ENCODE assay signal across 8 mouse cellular contexts in the genomic region with DNA sequence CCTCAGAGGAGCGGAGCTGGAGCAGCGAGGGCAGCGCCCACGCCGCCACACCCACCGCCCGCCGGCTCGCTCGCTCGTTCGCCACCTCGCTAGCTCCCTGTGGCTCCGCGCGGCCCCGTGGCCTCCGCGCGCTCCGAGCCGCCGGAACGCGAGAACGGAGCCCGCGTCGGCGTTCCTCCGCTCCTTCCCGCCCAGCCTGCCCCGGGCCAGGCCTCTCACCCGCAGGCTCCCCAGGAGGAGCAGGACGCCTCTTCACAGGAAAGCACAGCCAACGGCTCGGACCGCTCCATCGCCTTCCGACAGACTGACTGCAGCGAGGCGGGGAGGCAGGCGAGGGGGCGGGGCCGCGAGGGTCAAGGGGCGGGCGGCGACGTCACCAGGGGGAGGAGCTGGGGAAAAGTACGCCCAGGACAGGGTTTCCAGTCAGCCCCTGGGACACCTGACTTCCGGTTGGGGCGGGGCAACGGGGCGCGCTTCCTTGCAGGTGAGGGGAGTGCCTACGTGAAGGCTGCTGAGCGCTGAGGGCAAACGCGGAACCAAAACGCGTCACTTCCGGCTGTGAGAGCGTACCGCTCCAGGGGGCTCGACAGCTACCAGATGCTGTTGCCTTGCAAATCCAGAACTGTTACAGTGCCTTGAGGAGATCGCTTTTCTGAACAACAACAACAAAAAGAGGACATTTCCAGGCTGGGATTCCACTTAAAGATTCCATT. TPM values are rescaled to one million over a fixed set of nuclear protein-coding genes. Genes with fewer than 3 reads are reported as not detected.
DNase-seq lines count a peak whose midpoint lies in the region; ATAC-seq lines count a peak whose summit lies in the region.

A gene (minus strand): TSS at position 355 of the 713 bp plus-strand sequence.

- peak within 1 kb of the TSS; percentile 83 for H3K4me3 ChIP-seq in hindbrain, embryonic 12.5 days

- ATAC-seq in hindbrain, embryonic 12.5 days (ENCODE audit: low FRiP score) = peak; percentile 100

- H3K4me2 ChIP-seq in hindbrain, embryonic 12.5 days (replicated peaks) = peak within 1 kb of the TSS; percentile 75

- H3K9ac ChIP-seq in hindbrain, embryonic 12.5 days = peak within 1 kb of the TSS; percentile 83

- H3K4me1 ChIP-seq in hindbrain, embryonic 12.5 days = peaks cover 8% of the 10 kb centered on the region

- DNase-seq in NIH3T3 (ENCODE audit: low read depth) = peak; percentile 99
- DNase-seq in cerebellum, postnatal 10 days = peak; percentile 100
- DNase-seq in frontal cortex, postnatal 10 days (ENCODE audit: low spot score in 2 of 2) = peak; percentile 99
- peak; percentile 97 to 99 for DNase-seq in layer of hippocampus, postnatal 14 days (ENCODE audit: low spot score in 2 of 2)
- peak; percentile 99 for DNase-seq in lung, postnatal 14 days
- DNase-seq in retina, adult 2 months (ENCODE audit: low read depth, low spot score) = peak; percentile 98
- peak; percentile 100 for DNase-seq in thymus, postnatal 36 days

- H3K27ac ChIP-seq in hindbrain, embryonic 12.5 days = peak within 1 kb of the TSS; percentile 96

- no peaks in the 10 kb centered on the region for H3K27me3 ChIP-seq in hindbrain, embryonic 12.5 days

- under 1% methylated on average over 63 of the region's 67 CpGs for WGBS in hindbrain, embryonic 12.5 days

- H3K36me3 ChIP-seq in hindbrain, embryonic 12.5 days = peaks cover 11% of the 10 kb centered on the region; the same call in 1 of the 2 replicates

- no peaks in the 10 kb centered on the region for H3K9me3 ChIP-seq in hindbrain, embryonic 12.5 days (replicated peaks)

RNA-seq across cellular contexts. Expression of the gene that starts here (rescaled TPM):
- 21.1 and 21.3 TPM in 2 replicates for polyA plus RNA-seq in hindbrain, embryonic 12.5 days (2016; fragmentation: Nextera tagmentation; extraction: Ambion mirVana)
- 10 to 100 TPM; 15.9 to 19.7 TPM for total RNA-seq in layer of hippocampus, postnatal 14 days (2021)

Comparison
In these comparisons a context has a peak if more than half of its experiments do, and no peak if none do; other contexts are left out.
1. Peak in every context shown above with its lines: DNase-seq, ATAC-seq, H3K4me3 ChIP-seq and H3K27ac ChIP-seq.